Mouse (Mus musculus): ENCODE measurements around the gene Osbpl6.

DNA sequence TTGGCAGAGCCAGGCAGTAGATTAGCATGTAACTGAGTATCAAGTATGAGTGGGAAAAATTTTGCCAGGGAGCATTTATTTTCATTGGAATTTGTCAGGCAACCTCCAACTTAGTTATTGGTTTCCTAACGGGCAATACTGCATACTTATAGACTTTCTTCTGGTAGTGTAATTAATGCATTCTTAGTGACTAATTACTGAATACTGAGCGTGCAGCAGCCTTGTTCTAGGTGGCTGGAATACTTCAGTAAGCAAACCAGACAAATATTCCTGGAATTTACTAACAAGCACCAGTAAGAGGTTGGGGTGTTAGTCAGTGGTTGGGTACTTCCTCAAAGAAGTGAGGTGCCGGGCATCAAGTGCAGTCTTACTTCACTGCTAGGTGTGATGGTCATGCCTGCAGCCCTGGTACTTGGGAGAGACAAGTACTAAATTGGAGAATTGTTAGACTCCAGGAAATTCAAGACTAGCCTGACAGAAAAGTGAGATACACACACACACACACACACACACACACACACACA is 186.2 kb downstream of the Osbpl6 start:
- TF ChIP-seq POLR2A (IDR thresholded peaks at IDR 0.05; ENCODE audit: low read depth, low read length), result no peak
- TF ChIP-seq CTCF (conservative IDR thresholded peaks at IDR 0.05; ENCODE audit: insufficient read depth, insufficient read length, low read depth, low read length), result no peak

Measured in kidney, adult 2 months (tissue).